Mouse (Mus musculus): Measurements from ENCODE around the gene Ppp1r14d. TPM values are rescaled to one million over a fixed set of nuclear protein-coding genes. Genes with fewer than 3 reads are reported as not detected.

The Ppp1r14d gene
- polyA plus RNA-seq, 1 experiment from 2014 or later = not detected

GRCm38 (mm10) chr2:119207961-119208343, 21.8 kb downstream of the Ppp1r14d start:
- ATAC-seq (ENCODE audit: low read depth) = no peak
- Histone ChIP-seq H3K4me3 (ENCODE audit: low read depth, low read length) (peak overlapping the region; percentile 88), H3K27ac (ENCODE audit: low read length) (peak overlapping the region; percentile 92), H3K36me3 (ENCODE audit: control insufficient read depth, insufficient read depth) (no peaks in the 10 kb centered on the region; the same call in 1 of the 2 replicates), H3K27me3 (ENCODE audit: control insufficient read depth, insufficient read depth, low read depth, low read length) (no peaks in the 10 kb centered on the region), H3K9me3 (replicated peaks; ENCODE audit: control insufficient read depth, low read length) (no peaks in the 10 kb centered on the region), H3K4me1 (ENCODE audit: control insufficient read depth, low read depth, low read length) (peaks cover 17% of the 10 kb centered on the region), H3K9ac (ENCODE audit: low read depth, low read length) (peak overlapping the region; percentile 84), H3K4me2 (ENCODE audit: low read depth, low read length) (peak overlapping the region; percentile 80)
- WGBS (ENCODE audit: insufficient replicate concordance) = 20% methylated on average over 6 of the region's 6 CpGs

DNA sequence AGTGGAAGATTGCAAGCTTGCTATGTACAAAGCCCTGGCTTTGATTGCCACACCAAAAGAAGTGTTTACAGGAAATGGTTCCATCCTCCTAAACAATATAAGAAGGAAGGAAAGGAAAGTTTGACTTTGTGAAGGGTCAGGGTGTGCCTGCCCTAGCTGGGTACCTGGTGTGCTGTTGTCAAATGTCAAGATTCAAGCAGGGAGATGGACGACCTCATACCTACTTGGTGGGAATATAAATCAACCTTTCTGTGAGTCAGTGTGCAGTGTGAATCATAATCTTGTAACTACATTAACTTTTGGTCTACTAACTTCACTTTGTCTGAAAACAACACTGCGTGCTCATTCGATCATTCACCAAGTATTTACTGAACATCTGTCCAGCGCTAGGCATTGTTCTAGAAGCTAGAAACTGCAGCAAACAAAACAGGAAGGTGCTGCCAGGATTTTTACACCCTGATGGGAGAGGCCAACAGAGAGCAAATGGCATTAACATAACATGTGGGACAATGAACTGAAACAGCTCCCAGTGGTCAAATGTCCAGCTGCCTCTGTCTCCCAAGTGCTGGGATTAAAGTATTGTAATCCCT, 25.7 kb downstream of the Ppp1r14d start:
- Histone ChIP-seq H3K36me3 (ENCODE audit: control insufficient read depth, insufficient read depth) (no peaks in the 10 kb centered on the region), H3K4me2 (ENCODE audit: low read depth, low read length) (no peak overlapping the region), H3K4me3 (ENCODE audit: low read depth, low read length) (no peak overlapping the region), H3K9ac (ENCODE audit: low read depth, low read length) (no peak overlapping the region), H3K27me3 (ENCODE audit: control insufficient read depth, insufficient read depth, low read depth, low read length) (no peaks in the 10 kb centered on the region), H3K4me1 (ENCODE audit: control insufficient read depth, low read depth, low read length) (peaks cover 6% of the 10 kb centered on the region), H3K9me3 (replicated peaks; ENCODE audit: control insufficient read depth, low read length) (no peaks in the 10 kb centered on the region), H3K27ac (ENCODE audit: low read length) (no peak overlapping the region)
- WGBS (ENCODE audit: insufficient replicate concordance) = 60% methylated on average over 4 of the region's 4 CpGs
- no peak for ATAC-seq (ENCODE audit: low read depth)

- Histone ChIP-seq H3K9me3 (replicated peaks; ENCODE audit: control insufficient read depth, low read length) (no peaks in the 10 kb centered on the region), H3K36me3 (ENCODE audit: control insufficient read depth, insufficient read depth) (no peaks in the 10 kb centered on the region), H3K27ac (ENCODE audit: low read length) (no peak overlapping the region), H3K4me2 (ENCODE audit: low read depth, low read length) (no peak overlapping the region), H3K9ac (ENCODE audit: low read depth, low read length) (no peak overlapping the region), H3K27me3 (ENCODE audit: control insufficient read depth, insufficient read depth, low read depth, low read length) (no peaks in the 10 kb centered on the region), H3K4me1 (ENCODE audit: control insufficient read depth, low read depth, low read length) (peaks cover 6% of the 10 kb centered on the region), H3K4me3 (ENCODE audit: low read depth, low read length) (no peak overlapping the region)
- 55% methylated on average over 5 of the region's 5 CpGs for WGBS (ENCODE audit: insufficient replicate concordance)
- ATAC-seq (ENCODE audit: low read depth) = no peak
Observed at GRCm38 (mm10) chr2:119202914-119203453, 26.7 kb downstream of the Ppp1r14d start.

- no peak overlapping the region for H3K4me2 ChIP-seq (ENCODE audit: low read depth, low read length)
- ATAC-seq (ENCODE audit: low read depth) = no peak
- peaks cover 3% of the 10 kb centered on the region; the same call in 1 of the 2 replicates for H3K4me1 ChIP-seq (ENCODE audit: control insufficient read depth, low read depth, low read length)
- no peaks in the 10 kb centered on the region for H3K9me3 ChIP-seq (replicated peaks; ENCODE audit: control insufficient read depth, low read length)
- H3K27me3 ChIP-seq (ENCODE audit: control insufficient read depth, insufficient read depth, low read depth, low read length) = no peaks in the 10 kb centered on the region
- H3K9ac ChIP-seq (ENCODE audit: low read depth, low read length) = no peak overlapping the region
- no peak overlapping the region for H3K27ac ChIP-seq (ENCODE audit: low read length)
- H3K36me3 ChIP-seq (ENCODE audit: control insufficient read depth, insufficient read depth) = no peaks in the 10 kb centered on the region
- 78% methylated on average over 3 of the region's 3 CpGs for WGBS (ENCODE audit: insufficient replicate concordance)
- no peak overlapping the region for H3K4me3 ChIP-seq (ENCODE audit: low read depth, low read length)
Observed at GRCm38 (mm10) chr2:119198934-119199333, 30.8 kb downstream of the Ppp1r14d start.

GRCm38 (mm10) chr2:119198049-119198448, 31.7 kb downstream of the Ppp1r14d start:
- Histone ChIP-seq H3K27ac (ENCODE audit: low read length) (no peak overlapping the region), H3K9me3 (replicated peaks; ENCODE audit: control insufficient read depth, low read length) (no peaks in the 10 kb centered on the region), H3K4me3 (ENCODE audit: low read depth, low read length) (no peak overlapping the region), H3K36me3 (ENCODE audit: control insufficient read depth, insufficient read depth) (no peaks in the 10 kb centered on the region), H3K9ac (ENCODE audit: low read depth, low read length) (no peak overlapping the region), H3K27me3 (ENCODE audit: control insufficient read depth, insufficient read depth, low read depth, low read length) (no peaks in the 10 kb centered on the region), H3K4me2 (ENCODE audit: low read depth, low read length) (no peak overlapping the region), H3K4me1 (ENCODE audit: control insufficient read depth, low read depth, low read length) (peaks cover 3% of the 10 kb centered on the region; the same call in 1 of the 2 replicates)
- ATAC-seq (ENCODE audit: low read depth) = no peak
- WGBS (ENCODE audit: insufficient replicate concordance) = 75% methylated on average over 1 of the region's 1 CpGs

- 65% methylated on average over 1 of the region's 1 CpGs for WGBS (ENCODE audit: insufficient replicate concordance)
- ATAC-seq (ENCODE audit: low read depth) = no peak
Observed at GRCm38 (mm10) chr2:119197493-119197892, 32.2 kb downstream of the Ppp1r14d start.

GRCm38 (mm10) chr2:119196316-119197108, 33.2 kb downstream of the Ppp1r14d start:
- H3K9me3 ChIP-seq (replicated peaks; ENCODE audit: control insufficient read depth, low read length) = no peaks in the 10 kb centered on the region
- no peak overlapping the region for H3K27ac ChIP-seq (ENCODE audit: low read length)
- H3K4me1 ChIP-seq (ENCODE audit: control insufficient read depth, low read depth, low read length) = peaks cover 3% of the 10 kb centered on the region; the same call in 1 of the 2 replicates
- ATAC-seq (ENCODE audit: low read depth) = no peak
- H3K4me3 ChIP-seq (ENCODE audit: low read depth, low read length) = no peak overlapping the region
- no peaks in the 10 kb centered on the region for H3K27me3 ChIP-seq (ENCODE audit: control insufficient read depth, insufficient read depth, low read depth, low read length)
- 58% methylated on average over 4 of the region's 4 CpGs for WGBS (ENCODE audit: insufficient replicate concordance)
- no peak overlapping the region for H3K4me2 ChIP-seq (ENCODE audit: low read depth, low read length)
- H3K36me3 ChIP-seq (ENCODE audit: control insufficient read depth, insufficient read depth) = no peaks in the 10 kb centered on the region
- no peak overlapping the region for H3K9ac ChIP-seq (ENCODE audit: low read depth, low read length)

More at GRCm38 (mm10) chr2:119197493-119197892, 32.2 kb downstream of the Ppp1r14d start:
- Histone ChIP-seq H3K9ac (ENCODE audit: low read depth, low read length) (no peak overlapping the region), H3K4me3 (ENCODE audit: low read depth, low read length) (no peak overlapping the region), H3K36me3 (ENCODE audit: control insufficient read depth, insufficient read depth) (no peaks in the 10 kb centered on the region), H3K27me3 (ENCODE audit: control insufficient read depth, insufficient read depth, low read depth, low read length) (no peaks in the 10 kb centered on the region), H3K4me2 (ENCODE audit: low read depth, low read length) (no peak overlapping the region), H3K4me1 (ENCODE audit: control insufficient read depth, low read depth, low read length) (peaks cover 3% of the 10 kb centered on the region; the same call in 1 of the 2 replicates), H3K27ac (ENCODE audit: low read length) (no peak overlapping the region), H3K9me3 (replicated peaks; ENCODE audit: control insufficient read depth, low read length) (no peaks in the 10 kb centered on the region)

DNA sequence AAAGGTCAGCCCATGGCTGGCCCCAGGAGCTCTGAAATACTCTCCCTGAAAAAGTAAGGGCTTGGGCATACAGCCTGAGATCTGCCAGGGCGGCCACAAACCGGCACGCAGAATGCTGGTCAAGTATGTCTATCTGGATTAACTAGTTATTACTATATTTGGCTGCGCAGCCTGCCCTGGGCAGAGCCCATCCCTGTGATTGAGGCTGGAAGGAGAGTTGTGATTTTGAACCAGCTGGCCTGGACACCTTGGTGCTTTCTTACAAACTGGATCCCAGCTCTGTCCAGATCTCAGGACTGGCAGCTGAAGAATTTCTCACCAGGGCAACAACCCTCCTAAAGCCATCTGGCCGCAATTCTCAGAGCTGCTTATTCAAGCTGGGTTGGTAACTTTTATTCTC, 35.6 kb downstream of the Ppp1r14d start:
- 88% methylated on average over 5 of the region's 5 CpGs for WGBS (ENCODE audit: insufficient replicate concordance)
- Histone ChIP-seq H3K9ac (ENCODE audit: low read depth, low read length) (no peak overlapping the region), H3K4me2 (ENCODE audit: low read depth, low read length) (no peak overlapping the region), H3K4me3 (ENCODE audit: low read depth, low read length) (no peak overlapping the region), H3K27ac (ENCODE audit: low read length) (no peak overlapping the region), H3K4me1 (ENCODE audit: control insufficient read depth, low read depth, low read length) (peaks cover 4% of the 10 kb centered on the region), H3K36me3 (ENCODE audit: control insufficient read depth, insufficient read depth) (no peaks in the 10 kb centered on the region), H3K27me3 (ENCODE audit: control insufficient read depth, insufficient read depth, low read depth, low read length) (no peaks in the 10 kb centered on the region), H3K9me3 (replicated peaks; ENCODE audit: control insufficient read depth, low read length) (no peaks in the 10 kb centered on the region)
- no peak for ATAC-seq (ENCODE audit: low read depth)

- Histone ChIP-seq H3K4me3 (ENCODE audit: low read depth, low read length) (no peak overlapping the region), H3K36me3 (ENCODE audit: control insufficient read depth, insufficient read depth) (no peaks in the 10 kb centered on the region), H3K9me3 (replicated peaks; ENCODE audit: control insufficient read depth, low read length) (no peaks in the 10 kb centered on the region), H3K27ac (ENCODE audit: low read length) (no peak overlapping the region), H3K27me3 (ENCODE audit: control insufficient read depth, insufficient read depth, low read depth, low read length) (no peaks in the 10 kb centered on the region), H3K9ac (ENCODE audit: low read depth, low read length) (no peak overlapping the region), H3K4me2 (ENCODE audit: low read depth, low read length) (no peak overlapping the region), H3K4me1 (ENCODE audit: control insufficient read depth, low read depth, low read length) (peaks cover 4% of the 10 kb centered on the region)
- 63% methylated on average over 5 of the region's 5 CpGs for WGBS (ENCODE audit: insufficient replicate concordance)
- ATAC-seq (ENCODE audit: low read depth) = no peak
Observed at GRCm38 (mm10) chr2:119190969-119191368, 38.7 kb downstream of the Ppp1r14d start.
